Mouse (Mus musculus) MEL (cell line): ENCODE data around the gene Adat3.

Experiments
- BHLHE40 ChIP-seq: IDR thresholded peaks from 2 replicates; pipeline ENCODE4 v1.6.1; 2012; ENCODE audit warnings: low read depth, mild to moderate bottlenecking, inconsistent platforms, low read length, improper control_type of control experiment, borderline replicate concordance
- CTCF ChIP-seq, 3 experiments: IDR thresholded peaks in 2 of 3; conservative IDR thresholded peaks in 1 of 3; 2 replicates each; pipeline ENCODE4 v1.5.1; 2011 to 2012; ENCODE audit warnings: low read length in 3 of 3, low read depth in 2 of 3, mild to moderate bottlenecking in 2 of 3, improper control_type of control experiment in 1 of 3, inconsistent platforms in 1 of 3, mixed read lengths in 1 of 3, moderate library complexity in 1 of 3; ENCODE audit not compliant: control insufficient read depth in 1 of 3, insufficient read depth in 1 of 3, poor library complexity in 1 of 3, severe bottlenecking in 1 of 3
- E2F4 ChIP-seq: IDR thresholded peaks from 2 replicates; pipeline ENCODE4 v1.6.1; 2011; ENCODE audit warnings: low read depth, low read length, improper control_type of control experiment, borderline replicate concordance
- GABPA ChIP-seq: IDR thresholded peaks from 2 replicates; pipeline ENCODE4 v1.6.1; 2012; ENCODE audit warnings: low read depth, mild to moderate bottlenecking, inconsistent platforms, low read length, improper control_type of control experiment, moderate library complexity
- GATA1 ChIP-seq: IDR thresholded peaks from 2 replicates; pipeline ENCODE4 v1.6.1; 2011; ENCODE audit warnings: low read depth, low read length, improper control_type of control experiment
- MYB ChIP-seq: IDR thresholded peaks from 2 replicates; pipeline ENCODE4 v1.6.1; 2011; ENCODE audit warnings: mild to moderate bottlenecking, low read depth, low read length, improper control_type of control experiment
- POLR2A ChIP-seq, 2 experiments: IDR thresholded peaks; 2 replicates each; pipeline ENCODE4 v1.6.1; 2011 to 2012; ENCODE audit warnings: low read length in 2 of 2, mild to moderate bottlenecking in 2 of 2, control low read depth in 1 of 2, improper control_type of control experiment in 1 of 2, low read depth in 1 of 2, moderate library complexity in 1 of 2; ENCODE audit not compliant: control insufficient read depth in 1 of 2, insufficient read depth in 1 of 2, poor library complexity in 1 of 2
- POLR2AphosphoS5 ChIP-seq: IDR thresholded peaks from 2 replicates; pipeline ENCODE4 v1.6.1; 2012; ENCODE audit warnings: low read depth, borderline replicate concordance, mild to moderate bottlenecking, inconsistent platforms, low read length, moderate library complexity, mixed read lengths
- TBP ChIP-seq: IDR thresholded peaks from 2 replicates; pipeline ENCODE4 v1.8.0; 2011; ENCODE audit warnings: low read depth, low read length, improper control_type of control experiment
- TCF12 ChIP-seq: IDR thresholded peaks from 2 replicates; pipeline ENCODE4 v1.6.1; 2014; ENCODE audit warnings: low read depth, mild to moderate bottlenecking, inconsistent platforms, low read length, improper control_type of control experiment, moderate library complexity
- UBTF ChIP-seq: IDR thresholded peaks from 2 replicates; pipeline ENCODE4 v1.6.1; 2012; ENCODE audit warnings: low read depth, mild to moderate bottlenecking, inconsistent platforms, low read length, improper control_type of control experiment, moderate library complexity, borderline replicate concordance; ENCODE audit not compliant: insufficient read depth
- USF1 ChIP-seq: IDR thresholded peaks from 2 replicates; pipeline ENCODE4 v1.6.1; 2014; ENCODE audit warnings: low read depth, mild to moderate bottlenecking, inconsistent platforms, low read length, improper control_type of control experiment, moderate library complexity
- ZC3H11A ChIP-seq: IDR thresholded peaks from 2 replicates; pipeline ENCODE4 v1.6.1; 2012; ENCODE audit warnings: low read depth, mild to moderate bottlenecking, inconsistent platforms, low read length, improper control_type of control experiment

DNA sequence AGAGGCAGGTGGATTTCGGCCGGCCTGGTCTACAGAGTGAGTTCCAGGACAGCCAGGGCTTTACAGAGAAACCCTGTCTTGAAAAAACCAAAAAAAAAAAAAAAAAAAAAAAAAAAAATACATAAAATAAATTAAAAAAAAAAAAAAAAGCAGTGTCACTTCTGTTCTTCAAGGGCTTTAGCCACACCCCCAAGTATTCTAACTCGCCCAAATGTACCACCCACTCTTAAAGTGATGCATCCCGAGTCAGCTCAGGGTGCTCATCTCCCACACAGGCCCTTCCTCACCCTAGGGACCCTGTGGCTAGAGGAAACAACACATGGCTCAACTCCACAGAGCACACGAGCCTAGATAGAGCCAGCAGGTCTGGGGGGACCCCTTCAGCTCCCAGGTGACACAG, 19.6 kb upstream of the Adat3 start:
- TF ChIP-seq GATA1 = no peak
- no peak for TF ChIP-seq CTCF (IDR thresholded peaks at IDR 0.05 in 2 of 3, conservative IDR thresholded peaks at IDR 0.05 in 1 of 3; ENCODE audit: control insufficient read depth in 1 of 3, insufficient read depth in 1 of 3, low read depth in 2 of 3, low read length in 3 of 3, poor library complexity in 1 of 3, severe bottlenecking in 1 of 3)
- no peak for TF ChIP-seq POLR2A (IDR thresholded peaks at IDR 0.05; ENCODE audit: control insufficient read depth in 1 of 2, insufficient read depth in 1 of 2, low read depth in 1 of 2, low read length in 2 of 2, poor library complexity in 1 of 2)
- TF ChIP-seq TBP = no peak
- TF ChIP-seq TCF12 = no peak
- no peak for TF ChIP-seq E2F4
- TF ChIP-seq USF1 = no peak
- TF ChIP-seq UBTF = no peak
- no peak for TF ChIP-seq GABPA
- no peak for TF ChIP-seq MYB
- TF ChIP-seq BHLHE40 = no peak
- no peak for TF ChIP-seq ZC3H11A
- TF ChIP-seq POLR2AphosphoS5 = no peak
